Mouse (Mus musculus) induced T-regulatory cell, adult 2 months (primary cell): ENCODE data around the gene Lbhd2.
A peak's percentile ranks its signal among the peaks of the same experiment; 100 is the strongest.

Source experiments
- DNase-seq: peaks from one replicate; pipeline ENCODE4 v3.0.0-alpha.2; 2012; ENCODE audit warnings: low read depth

Lbhd2 gene

GRCm38 (mm10) chr12:111432097-111432496, 25.5 kb downstream of the Lbhd2 start:
- DNase-seq: no peak

DNA sequence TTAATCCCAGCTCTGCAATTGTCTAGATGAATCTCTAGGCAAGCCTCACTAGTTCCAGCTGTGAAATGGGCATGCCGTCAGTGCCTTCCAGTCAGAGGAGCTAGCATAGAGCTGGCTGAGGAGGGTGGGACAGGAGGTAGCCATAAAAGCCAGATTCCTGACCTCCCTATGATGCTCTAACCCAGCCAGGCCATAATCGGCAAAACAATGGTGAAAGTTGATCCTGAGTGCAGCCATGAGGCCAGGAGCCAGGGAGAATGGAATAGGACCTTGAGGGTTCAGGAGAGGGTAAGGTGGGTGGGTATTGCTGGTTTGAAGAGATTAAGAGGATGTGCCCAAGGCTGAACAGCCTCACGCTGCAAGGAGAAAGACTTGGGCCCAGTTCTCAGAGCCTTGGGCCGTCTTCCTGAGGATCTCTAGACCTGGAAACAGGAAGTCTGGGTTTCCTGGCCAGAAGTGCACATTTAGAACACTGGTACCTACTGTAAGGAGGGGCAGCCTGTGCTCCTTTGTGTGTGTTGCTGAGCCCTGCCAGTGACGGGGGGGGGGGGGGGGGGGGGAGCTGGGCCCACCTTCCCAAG, 26.2 kb downstream of the Lbhd2 start:
- no peak for DNase-seq

DNA sequence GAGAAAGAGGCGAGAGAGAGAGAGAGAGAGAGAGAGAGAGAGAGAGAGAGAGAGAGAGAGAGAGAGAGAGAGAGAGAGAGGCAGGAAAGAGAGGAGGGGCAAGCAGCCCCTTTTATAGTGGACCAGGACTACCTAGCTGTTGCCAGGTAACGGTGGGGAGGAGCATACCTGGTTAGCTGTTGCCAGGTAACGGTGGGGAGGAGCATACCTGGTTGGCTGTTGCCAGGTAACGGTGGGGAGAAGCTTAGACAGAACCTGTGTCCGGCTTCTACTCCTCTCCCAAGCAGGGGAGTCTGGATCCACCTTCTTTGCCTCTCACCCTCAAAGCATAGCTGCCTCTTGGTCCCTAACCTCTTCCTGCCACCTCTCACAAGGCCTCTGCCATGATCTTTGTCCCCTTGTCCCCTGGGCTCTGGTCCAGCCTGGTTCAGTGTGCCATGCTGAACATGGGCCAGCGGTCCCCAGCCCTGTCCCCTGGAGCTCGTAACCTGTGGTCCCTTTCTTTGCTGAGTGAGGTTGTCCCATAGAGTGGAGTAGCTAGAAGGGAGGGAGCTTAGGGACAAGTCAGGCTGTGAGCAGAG, 27.6 kb downstream of the Lbhd2 start:
- no peak for DNase-seq

DNA sequence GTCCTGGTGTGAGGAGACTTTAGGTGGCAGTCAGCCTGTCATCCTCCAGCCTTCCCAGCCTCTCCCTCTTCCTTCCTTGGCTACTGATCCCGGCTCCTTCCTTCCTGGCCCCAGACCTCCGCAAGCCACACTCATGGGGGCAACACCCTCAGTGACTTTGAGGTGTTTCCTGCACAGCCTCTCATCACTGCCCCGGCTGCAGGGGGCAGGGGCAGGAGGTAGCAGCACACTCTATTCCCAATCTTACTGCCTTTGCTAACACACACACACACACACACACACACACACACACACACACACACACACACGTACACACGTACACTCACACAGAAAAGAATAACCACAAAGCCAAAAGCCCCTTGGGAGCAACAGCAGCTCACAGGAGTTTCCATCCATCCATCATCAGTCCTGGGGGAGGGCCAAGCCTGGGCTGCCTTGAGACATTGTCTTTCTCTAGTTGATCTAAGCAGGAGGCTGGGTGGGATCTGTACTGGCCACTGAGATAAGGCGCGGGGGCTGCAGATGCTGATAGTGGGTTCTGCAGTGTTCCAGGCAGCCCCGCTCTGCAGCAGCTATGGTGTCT, 28.2 kb downstream of the Lbhd2 start:
- DNase-seq: no peak

DNA sequence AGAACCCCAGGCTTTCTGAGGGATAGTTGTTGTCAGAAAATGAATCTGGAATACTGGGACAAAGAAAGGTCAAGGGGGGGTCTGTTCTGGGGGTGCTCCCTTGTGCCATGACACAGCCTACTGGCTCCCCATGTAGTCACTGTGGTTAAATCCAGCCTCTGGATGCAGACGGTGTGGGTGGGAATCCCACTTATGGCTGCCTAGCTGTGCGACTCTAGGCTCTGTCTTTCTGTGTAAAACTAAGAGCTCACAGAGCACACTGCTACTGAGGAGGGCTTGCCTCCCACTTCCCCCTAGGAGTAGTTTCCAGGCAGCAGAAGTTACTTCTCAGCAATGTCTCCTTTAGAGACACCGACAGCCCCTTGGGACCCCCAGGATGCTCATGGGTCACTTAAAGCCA, 29.6 kb downstream of the Lbhd2 start:
- no peak for DNase-seq

- DNase-seq: no peak
Measured at GRCm38 (mm10) chr12:111436640-111437039, 30.0 kb downstream of the Lbhd2 start.

GRCm38 (mm10) chr12:111437222-111437900, 30.8 kb downstream of the Lbhd2 start:
- no peak for DNase-seq

DNA sequence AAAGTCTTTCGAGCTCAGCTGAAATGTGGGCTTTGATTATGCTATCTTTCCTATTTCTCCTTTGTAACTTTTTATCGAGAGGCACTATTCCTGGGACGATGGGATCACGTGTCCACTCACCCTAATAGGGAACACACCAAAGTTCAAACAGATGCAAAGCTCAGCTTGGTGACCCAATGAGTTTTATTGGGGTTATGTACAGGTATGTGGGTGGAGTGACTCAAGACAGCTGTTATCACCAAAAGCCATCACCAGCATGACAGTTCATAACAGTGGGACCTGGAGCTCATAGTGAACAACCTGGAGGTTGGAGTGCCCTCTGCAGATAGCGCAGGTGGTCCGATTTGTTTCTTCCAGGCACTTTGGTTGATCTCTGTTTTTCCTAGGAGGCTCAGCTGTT, 32.2 kb downstream of the Lbhd2 start:
- DNase-seq: no peak

GRCm38 (mm10) chr12:111440701-111441373, 34.2 kb downstream of the Lbhd2 start:
- no peak for DNase-seq

DNA sequence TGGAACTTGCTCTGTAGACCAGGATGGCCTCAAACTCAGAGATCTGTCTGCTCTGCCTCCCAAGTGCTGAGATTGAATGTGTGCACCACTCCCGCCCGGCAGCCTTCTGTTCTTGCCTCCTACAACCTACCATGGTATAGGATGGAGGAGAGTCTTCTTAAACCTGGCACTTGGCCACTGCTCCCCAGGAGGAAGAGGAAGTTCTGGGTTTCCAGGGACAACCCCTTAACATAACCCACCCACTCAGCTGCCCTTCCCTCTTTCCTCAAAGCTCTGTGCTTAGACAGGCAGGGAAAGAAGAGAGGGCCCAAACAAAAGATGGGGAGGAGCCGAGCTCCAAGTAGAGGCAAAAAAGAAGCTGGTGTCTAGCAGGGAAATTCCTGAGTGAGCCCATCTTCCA, 34.9 kb downstream of the Lbhd2 start:
- no peak for DNase-seq

DNA sequence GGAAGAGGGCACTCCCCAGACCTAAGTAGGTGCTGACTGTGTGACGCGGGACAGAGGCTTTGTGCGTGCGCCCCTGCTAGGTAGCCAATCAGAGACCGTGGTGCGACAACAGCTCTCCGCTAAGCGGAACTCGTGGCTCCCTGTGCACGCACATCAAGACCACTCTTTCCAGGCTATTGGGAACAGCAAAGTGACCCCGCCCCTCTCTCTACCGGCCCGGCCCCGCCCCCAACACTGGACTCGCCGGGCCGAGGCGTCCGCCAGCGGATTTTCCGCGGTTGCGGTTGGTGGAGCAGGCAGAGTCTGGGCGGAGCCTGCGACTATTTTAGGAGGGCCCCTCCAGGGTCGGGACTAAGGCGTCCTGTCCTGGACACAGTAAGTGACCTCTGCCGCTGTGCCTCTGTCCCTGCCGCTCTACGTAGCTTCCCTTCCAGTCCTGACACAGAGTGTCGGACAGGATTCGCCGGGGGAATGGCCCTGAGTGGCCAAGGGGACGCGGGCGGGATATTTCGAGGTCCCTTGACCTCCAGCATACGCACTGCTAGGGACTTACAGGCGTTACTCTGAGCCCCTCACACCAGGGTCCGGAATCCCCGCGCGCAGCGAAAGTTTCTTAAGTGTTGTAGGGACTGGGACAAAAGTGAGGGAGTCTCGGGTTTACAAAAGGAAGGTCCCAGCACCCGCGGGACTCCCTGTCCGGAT, 35.9 kb downstream of the Lbhd2 start, which contains the start of gene Tnfaip2:
Gene Tnfaip2, plus strand, starts transcription at position 161 of the 702 bp plus-strand sequence.
- peak; percentile 25 for DNase-seq

DNA sequence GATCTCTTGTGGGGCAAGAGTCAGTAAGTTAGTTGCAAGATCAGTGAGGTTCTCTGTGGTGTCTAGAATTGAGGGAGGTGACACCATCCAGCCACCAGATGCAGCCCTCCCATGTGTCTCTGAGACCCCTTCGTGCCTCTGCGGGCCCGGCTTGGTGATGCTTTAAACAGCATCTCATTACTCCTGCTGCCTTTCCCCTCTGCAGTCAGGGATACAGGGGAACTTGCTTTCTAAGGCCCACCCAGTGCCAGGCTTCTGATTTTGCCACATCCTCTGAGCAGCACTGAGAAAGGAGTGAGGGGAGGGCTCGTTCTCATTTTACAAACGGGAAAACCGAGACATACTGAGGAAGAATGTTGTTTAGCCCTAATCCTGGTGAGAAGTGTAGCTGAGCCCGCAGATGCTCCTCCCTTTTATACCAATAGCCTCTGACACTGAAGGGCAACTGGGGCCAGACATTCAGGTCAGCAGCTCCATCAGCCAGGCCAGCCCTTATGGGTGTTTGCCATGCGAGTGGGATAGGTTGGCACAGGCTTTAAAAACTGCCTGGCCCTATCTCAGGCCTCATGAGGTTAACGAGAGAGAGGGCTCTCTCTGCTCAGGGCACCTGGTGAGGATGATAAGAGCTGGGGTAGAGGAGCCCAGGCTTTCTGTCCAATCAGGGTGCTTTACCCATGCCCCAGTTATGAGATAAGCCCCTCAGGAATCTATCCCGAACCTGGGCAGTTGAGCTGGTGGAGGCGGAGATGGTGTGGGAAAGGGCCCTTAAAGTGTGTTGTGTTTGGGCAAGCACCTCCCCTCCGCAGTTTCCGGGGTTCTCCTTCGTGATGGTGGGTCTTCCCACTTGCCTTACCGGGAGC, 36.6 kb downstream of the Lbhd2 start:
- DNase-seq: no peak

- no peak for DNase-seq
Measured at GRCm38 (mm10) chr12:111443921-111444831, 37.6 kb downstream of the Lbhd2 start.

GRCm38 (mm10) chr12:111445161-111445889, 38.7 kb downstream of the Lbhd2 start:
- no peak for DNase-seq

DNA sequence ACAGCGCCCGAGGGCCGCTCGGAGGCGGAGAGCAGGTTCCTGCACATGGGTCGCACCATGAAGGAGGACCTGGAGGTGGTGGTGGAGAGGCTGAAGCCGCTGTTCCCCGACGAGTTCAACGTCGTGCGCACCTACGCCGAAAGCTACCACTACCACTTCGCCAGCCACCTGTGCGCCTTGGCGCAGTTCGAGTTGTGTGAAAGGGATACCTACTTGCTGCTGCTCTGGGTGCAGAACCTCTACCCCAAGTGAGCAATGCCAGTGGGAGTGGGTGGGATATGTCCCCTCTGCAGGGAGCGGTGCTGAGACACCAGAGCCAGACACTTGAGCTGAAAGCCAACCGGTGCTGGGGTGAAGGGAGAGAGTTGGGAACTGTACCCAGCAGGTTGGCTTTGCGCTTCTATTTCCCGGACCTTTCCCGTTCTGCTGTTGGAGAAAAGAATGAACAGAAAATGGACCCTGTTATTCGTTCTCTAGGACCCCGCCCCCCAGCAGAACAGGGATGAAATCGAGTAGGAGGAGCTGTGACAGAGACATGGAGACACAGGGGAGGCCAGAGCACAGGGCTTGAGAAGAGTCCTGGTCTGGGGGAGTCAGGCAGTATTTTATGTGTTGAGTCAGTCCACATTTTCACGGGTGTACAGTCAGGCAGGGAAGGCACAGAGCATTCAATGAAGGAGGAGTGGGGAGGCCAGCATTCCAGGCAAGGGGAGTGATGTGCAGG, 39.4 kb downstream of the Lbhd2 start:
- no peak for DNase-seq

- DNase-seq: no peak
Measured at GRCm38 (mm10) chr12:111446745-111447144, 40.1 kb downstream of the Lbhd2 start.

DNA sequence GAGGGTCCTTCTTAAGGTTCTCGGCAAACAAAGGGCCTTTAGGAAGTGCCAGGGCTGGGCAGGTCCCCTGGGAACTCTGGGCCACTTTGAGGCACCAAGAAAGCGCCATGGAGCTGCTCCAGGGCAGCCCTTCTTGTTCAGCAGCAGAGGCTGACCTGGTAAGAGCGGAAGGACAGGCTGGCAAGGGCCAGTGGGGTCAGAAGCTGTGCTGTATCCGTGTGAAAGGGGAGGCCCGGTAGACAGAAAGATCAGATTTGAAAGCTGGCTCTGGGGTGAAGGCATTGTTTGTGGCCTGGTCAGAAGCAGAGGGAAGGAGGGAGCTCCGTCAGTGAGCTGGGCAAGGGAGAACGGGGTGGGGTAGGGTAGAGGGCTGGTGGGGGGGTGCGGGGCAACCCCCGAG, 40.7 kb downstream of the Lbhd2 start:
- no peak for DNase-seq

- no peak for DNase-seq
Measured at GRCm38 (mm10) chr12:111447898-111448760, 41.5 kb downstream of the Lbhd2 start.
